Mouse (Mus musculus) thymus, adult 2 months (tissue): Measurements from ENCODE around the gene Ap3b1.

Experiments used
- CTCF ChIP-seq: fragments of 200-500 bp; IDR thresholded peaks from 2 replicates; pipeline ENCODE4 v1.5.1; 2012; ENCODE audit warnings: mild to moderate bottlenecking, control low read depth, low read length, moderate library complexity, borderline replicate concordance; ENCODE audit not compliant: control insufficient read depth, poor library complexity, insufficient read depth; ENCODE audit errors: extremely low read depth
- POLR2A ChIP-seq: fragments of 200-500 bp; IDR thresholded peaks from 2 replicates; pipeline ENCODE4 v1.6.1; 2012; ENCODE audit warnings: mild to moderate bottlenecking, low read length, control low read depth, moderate library complexity; ENCODE audit not compliant: control insufficient read depth, poor library complexity, insufficient read depth; ENCODE audit errors: extremely low read depth

DNA sequence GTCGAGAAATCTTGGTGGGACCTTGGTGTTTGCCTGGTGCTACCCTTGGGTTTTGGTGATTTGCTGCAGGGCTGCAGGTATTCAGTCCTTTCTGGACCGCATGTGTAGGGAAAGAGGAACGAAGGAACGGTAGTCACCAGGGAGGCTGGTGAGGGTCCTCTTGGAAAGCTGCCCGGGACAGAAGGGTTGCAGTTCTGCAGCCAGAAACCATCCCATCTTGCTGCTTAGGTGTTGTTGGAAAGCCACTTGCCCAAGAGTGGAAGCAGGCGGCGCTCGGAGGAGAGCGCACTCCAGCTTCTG lies 709 bp upstream of the Ap3b1 start:
- TF ChIP-seq CTCF, result no peak
- no peak; the same call in 1 of the 2 replicates for TF ChIP-seq POLR2A
